Mouse (Mus musculus): ENCODE data around the gene Snhg11.

The Snhg11 gene

GRCm38 (mm10) chr2:158375443-158376122 is at the start of gene Snhg11:
TSS of gene Snhg11 (plus strand) at chr2:158375638.
- in situ Hi-C loops (cut with MboI, MseI) = no loop called here

GRCm38 (mm10) chr2:158334356-158334755 is 41.1 kb upstream of the Snhg11 start:
- in situ Hi-C loops (cut with MboI, MseI) = no loop called here

DNA sequence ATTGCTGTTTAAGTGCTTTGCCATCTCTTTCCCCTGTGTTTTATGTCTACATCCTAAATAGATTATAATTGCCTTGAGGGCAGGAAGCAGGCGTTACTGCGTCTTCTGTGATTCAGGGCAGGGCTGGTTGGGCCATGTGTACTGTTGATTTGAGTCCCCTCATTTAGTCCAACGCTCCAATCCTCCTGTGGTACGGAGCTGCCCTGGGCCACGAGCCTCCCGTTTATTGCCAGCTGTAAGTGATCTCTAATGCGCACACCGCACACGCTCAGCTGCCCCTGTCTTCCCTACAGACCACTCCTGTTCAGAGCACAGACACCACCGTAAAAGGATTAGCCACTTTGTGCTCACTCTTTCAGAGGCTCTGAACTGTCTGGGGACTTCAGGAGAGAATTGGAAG is 37.7 kb upstream of the Snhg11 start:
- in situ Hi-C loops (cut with MboI, MseI) = no loop called here

DNA sequence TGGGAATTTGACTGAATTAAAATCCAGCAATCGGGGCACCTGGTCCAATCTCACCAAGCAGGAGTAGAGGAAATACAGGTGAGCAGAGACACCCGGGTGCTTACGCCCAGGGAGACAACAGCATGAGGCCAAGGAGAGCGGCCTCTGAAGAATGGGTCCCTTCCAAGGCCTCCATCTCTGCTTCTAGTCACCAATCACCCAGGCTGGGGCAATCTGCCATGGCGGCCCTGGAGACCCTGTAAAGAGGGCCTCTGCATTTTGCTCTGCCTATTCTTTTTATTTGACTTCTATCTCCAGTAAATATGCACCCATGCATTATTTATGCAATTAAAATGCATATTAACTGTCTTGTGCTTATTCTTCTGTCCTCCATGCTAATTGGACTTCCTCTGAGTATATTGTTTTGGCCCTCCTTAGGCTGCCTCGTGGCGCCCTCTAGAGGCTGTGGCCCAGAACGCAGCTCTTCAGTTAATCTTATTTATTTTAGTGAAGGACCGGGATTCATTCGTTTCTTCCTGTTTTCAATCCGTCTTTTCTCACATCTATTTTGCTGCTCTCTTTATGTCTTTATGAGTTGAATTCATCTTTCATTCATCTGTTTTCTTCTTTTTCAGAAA is 35.4 kb upstream of the Snhg11 start:
- in situ Hi-C loops (cut with MboI, MseI) = loop anchor here (5.0 kb wide), 1 partner anchor 58 kb away; no protein-coding TSS in a partner anchor

DNA sequence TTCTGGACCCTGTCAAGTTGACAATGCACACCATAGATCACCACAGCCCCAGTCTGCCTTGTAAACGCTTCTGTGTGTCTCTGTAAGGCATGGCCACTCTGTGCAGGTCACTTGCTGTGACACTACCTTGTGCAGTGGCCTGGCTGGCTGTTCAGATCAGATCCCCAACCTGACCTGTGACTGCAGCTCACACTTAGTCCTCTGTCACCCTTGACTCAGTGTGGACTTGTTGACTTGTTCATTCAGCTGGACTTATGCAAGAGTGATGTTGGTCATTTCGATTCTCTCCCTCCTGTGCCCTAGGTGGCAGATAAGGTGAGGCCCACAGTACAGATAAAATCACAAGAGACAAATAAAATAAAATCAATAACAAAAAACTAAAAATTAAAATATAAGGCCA is 34.1 kb upstream of the Snhg11 start:
- in situ Hi-C loops (cut with MboI, MseI) = loop anchor here (5.0 kb wide), 1 partner anchor 59 kb away; no protein-coding TSS in a partner anchor

DNA sequence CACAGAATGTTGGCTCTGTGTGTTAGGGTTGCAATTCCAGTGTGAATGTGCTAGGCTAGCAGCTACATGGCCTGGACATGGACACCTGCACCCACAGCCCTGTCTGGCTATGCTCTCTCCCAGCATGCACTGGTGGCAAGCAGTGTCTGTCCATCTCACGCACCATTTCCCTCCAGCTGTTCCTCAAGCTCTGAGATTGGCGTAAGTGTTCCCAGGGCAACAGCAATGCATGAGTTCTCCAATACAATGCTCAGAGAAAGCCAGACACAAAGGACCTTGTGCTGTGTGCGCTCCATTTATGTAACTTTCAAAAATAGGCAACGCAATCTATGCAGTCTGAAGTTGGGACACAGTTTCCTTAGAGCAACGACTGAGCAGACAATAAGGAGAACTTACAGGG is 31.9 kb upstream of the Snhg11 start:
- in situ Hi-C loops (cut with MboI, MseI) = loop anchor here (5.0 kb wide), 1 partner anchor 61 kb away; no protein-coding TSS in a partner anchor

GRCm38 (mm10) chr2:158346467-158346866 is 29.0 kb upstream of the Snhg11 start:
- in situ Hi-C loops (cut with MboI, MseI) = loop anchor here (5.0 kb wide), 1 partner anchor 139 kb away; no protein-coding TSS in a partner anchor

DNA sequence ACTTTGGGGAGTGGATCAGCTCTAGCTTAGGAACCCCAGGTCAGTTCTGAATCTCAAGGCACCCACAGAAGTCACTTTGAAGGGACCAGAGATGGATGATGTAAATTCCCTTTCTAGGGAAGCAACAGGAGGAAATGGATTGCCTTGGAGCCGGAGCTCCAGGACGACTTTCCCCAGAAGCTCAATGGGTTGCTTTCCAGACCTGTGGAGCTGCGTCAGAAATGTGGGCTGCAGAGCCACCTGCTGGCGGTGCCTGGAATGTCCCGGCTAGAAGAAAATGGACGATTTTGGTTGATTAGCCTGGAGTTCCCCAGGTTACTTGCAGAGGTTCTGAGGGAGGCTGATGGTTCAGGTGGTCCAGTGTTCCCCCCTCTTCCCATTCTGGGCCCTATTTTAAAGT is 27.6 kb upstream of the Snhg11 start:
- in situ Hi-C loops (cut with MboI, MseI) = loop anchor here (5.0 kb wide), 1 partner anchor 141 kb away; no protein-coding TSS in a partner anchor

- in situ Hi-C loops (cut with MboI, MseI) = no loop called here
Measured at GRCm38 (mm10) chr2:158352801-158353520, 22.5 kb upstream of the Snhg11 start.

- in situ Hi-C loops (cut with MboI, MseI) = no loop called here
Measured at GRCm38 (mm10) chr2:158354348-158355114, 20.9 kb upstream of the Snhg11 start.

DNA sequence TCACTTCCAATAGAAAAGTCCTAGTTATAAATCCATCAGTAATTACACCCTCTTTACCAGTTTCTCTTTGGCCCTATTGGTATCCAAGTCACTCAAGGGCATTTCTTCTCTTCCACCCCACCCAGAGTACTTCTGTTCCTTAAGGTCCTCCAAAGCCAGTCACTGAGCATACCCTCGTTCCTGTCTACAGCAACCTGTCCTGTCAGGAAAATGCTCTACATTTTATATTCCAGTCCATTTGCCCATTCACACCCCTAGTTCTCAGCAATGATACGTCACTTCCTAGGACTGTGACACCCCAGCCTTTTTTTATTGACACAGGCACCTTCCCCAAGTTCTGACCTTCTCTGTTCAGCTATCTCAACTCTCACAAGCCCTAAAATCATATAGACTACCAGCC is 20.2 kb upstream of the Snhg11 start:
- in situ Hi-C loops (cut with MboI, MseI) = no loop called here

DNA sequence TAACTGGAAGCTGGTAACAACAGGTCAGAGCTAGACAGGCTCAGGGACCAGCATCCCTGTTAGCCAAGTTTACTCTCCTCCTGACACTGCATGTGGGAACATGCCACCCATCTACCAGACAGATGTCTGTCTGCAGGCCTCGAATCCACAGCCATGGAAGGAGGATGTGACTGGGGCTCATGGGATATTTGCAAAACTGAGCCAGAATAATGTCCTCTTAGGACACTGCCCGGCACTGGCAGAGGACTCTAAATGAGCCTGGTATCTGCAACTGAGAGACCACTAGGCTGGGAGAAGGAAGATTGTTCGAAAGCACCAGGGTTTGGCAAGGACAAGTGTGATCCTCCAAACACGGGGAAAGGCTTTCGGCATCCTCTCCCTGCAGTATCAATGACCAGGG is 19.3 kb upstream of the Snhg11 start:
- in situ Hi-C loops (cut with MboI, MseI) = no loop called here

- in situ Hi-C loops (cut with MboI, MseI) = no loop called here
Measured at GRCm38 (mm10) chr2:158359757-158360620, 15.4 kb upstream of the Snhg11 start.

GRCm38 (mm10) chr2:158360873-158361677 is 14.4 kb upstream of the Snhg11 start:
- in situ Hi-C loops (cut with MboI, MseI) = no loop called here

GRCm38 (mm10) chr2:158361678-158362320 is 13.6 kb upstream of the Snhg11 start:
- in situ Hi-C loops (cut with MboI, MseI) = no loop called here

DNA sequence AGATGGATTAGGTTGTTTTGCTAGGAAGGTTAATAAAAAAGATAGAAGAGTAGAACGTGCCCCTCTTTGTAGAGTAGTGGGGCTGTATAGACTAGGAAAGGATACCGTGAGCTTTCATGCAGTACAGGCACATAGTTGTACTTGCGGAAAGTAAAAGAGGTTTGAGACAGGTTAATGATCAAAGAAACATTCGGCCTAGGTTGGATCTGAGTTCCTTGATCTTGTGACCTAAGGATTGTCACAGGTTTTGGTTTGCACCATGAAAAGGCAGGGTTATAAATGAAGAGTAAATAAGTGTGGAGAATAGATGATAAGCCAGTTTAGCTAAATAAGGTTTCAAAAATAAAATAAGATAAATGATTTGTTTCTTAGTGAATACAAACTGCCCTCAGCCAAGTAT is 11.3 kb upstream of the Snhg11 start:
- in situ Hi-C loops (cut with MboI, MseI) = no loop called here

DNA sequence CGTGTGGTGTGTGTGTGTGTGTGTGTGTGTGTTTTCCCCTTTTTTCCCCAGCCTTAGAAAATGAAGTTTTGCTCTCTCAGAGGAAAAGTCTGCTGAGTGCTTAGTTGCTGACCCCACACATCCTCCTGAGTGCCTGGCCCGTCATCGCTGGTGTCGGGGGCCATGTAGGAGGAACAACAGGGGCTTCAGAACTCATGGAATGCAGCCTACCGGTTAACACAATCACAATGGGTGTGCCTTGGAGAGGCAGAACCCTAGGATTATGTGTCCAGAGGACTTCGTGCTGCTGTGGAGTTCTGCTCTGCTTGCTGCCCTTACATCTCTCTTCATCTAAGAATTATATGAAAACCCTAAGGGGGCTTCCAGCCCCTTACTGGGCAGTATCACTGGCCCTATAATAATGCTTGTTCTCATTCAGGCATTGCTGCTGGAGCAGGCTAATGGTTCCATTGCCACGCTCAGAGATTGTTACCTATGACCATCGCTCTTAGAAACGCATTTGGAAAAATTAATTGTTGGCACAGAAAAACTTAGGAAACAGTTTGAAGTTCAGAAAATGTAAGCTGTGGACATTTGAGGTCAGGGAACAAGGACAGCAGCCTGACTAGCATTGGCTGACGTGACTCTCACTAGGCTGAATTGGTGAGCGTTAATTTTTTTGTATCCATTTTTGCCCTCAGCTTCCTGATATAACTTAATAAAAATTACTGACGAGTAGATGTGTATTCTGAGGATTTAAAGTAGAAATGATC is 10.2 kb upstream of the Snhg11 start:
- in situ Hi-C loops (cut with MboI, MseI) = no loop called here

GRCm38 (mm10) chr2:158367654-158368053 is 7.8 kb upstream of the Snhg11 start:
- in situ Hi-C loops (cut with MboI, MseI) = no loop called here

DNA sequence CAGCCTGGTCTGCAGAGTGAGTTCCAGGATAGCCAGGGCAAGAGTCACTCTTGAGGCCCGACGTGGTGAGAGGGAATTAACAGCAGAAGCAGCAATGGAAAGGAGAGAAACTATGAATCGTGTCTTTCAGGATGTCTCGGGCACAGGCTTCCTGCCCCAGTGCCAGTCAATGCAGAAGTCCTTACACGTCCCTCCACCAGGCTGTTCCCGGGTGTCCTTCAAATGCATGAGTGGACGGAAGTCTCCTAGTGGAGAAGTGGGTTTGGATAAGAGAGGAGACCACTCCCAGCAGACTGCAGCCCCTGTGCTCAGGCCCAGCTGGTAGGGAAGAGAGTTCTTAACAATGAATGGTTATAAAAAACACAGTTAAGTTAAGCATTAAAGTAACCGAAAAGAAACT is 7.1 kb upstream of the Snhg11 start:
- in situ Hi-C loops (cut with MboI, MseI) = no loop called here
